Mouse (Mus musculus) leukemia stem cell, adult 10-12 weeks (primary cell): Measurements from ENCODE around the gene Gm43738. TPM values are rescaled to one million over a fixed set of nuclear protein-coding genes. Genes with fewer than 3 reads are reported as not detected.

ENCODE experiments used
- polyA plus RNA-seq: library from polyadenylated mRNA; stranded (reverse); fragments of >175 nt; gene quantifications from 2 replicates; pipeline ENCODE4 v1.2.3, GENCODE M21; 2012; ENCODE audit warnings: low replicate concordance

The Gm43738 gene
- polyA plus RNA-seq, result 1.5 and 5.4 TPM in 2 replicates

DNA sequence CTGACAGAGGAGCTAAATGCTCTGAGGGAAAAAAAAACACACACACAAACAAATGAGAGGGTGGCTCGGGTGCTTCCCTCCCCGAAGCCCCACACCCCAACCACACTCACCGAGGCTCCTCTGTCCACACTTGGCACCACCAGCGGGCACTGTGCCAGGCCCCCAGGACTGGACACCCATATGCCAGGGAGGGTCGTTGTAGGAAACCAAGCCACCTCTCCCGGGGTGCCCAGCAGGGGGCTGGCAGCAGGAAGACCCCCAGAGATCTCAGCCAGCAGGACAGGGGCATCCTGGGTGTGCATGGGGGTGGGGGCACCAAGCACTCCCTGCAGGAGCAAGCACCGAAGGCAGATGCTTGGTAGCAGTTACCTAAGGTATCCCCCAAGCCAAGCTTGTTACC lies at the start of gene Gm43738:
Gm43738 (minus strand) TSS at position 289 of the 400 bp plus-strand sequence.

DNA sequence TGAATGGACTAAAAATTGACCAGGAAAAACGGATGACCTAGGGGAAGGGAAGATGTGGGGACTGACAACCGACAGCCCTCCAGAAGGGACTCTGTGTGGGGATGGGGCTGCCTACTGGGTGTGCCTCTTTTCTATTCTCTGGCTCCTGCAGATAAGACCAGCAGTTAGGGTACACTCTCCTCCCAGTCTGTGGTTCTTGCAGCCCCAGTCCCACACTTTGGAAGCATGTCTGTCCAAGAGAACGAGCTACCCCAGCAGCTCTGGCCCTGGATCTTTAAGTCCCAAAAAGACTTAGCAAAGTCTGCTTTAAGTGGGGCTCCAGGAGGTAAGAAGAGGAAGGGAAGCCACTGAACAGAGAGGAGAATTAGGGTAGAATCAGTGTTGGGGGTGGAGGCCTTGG lies 35.1 kb upstream of the Gm43738 start, which contains the start of gene Pklr:
Pklr (plus strand) TSS at position 185 of the 400 bp plus-strand sequence.

DNA sequence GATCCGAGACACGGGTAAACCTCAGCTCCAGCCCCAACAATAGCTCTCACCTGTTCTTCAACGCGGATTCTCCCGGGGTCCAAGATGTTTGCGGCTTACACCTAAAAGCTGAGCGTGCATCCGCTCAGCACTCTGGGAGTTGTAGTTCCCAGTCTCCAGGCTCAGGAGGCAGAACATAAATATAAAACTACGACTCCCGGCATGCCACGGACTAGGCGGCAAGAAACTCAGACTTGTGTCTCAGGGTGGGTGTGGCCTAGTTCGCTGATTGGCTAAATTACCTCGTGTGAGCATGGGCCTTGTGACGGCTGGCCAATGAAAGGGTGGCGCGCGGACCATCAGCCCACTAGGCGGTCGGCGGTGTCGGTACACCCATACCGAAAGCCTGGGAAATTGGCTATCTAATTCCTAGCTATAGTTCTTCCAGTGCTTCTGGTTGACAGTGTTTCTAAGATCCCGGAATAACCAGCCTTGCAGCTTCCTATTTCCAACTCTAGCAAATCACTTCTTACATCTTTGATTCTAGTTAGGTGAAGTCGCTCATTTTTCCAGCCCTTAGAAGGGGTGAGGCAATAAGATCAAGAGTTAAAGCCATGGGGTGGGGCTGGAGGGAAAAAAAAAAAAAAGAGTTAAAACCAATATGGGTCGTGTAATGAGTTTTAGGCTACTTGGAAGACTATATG lies 1.1 kb upstream of the Gm43738 start, which contains the start of gene Fdps:
Fdps (minus strand) TSS at position 148 of the 683 bp plus-strand sequence.

DNA sequence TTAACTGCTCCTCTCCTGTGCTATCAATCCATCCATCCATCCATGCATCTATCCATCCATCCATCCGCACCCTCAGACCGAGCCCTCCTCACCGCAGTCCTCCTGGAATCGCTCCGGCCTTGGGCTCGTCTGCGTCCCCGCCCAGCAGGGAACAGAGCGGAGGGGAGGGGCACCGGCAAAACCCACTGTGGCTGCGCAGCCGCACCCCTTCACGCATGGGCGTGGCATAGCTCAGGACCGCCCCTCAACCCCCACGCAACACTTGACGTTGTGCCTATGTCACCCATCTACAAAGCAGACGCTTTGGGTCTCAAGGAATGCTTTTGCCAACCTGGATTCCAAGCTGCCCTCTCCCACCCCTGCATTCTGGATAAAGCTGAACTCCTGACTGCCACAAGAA lies 7.7 kb downstream of the Gm43738 start, which contains the start of gene Rusc1:
Rusc1 (minus strand) TSS at position 137 of the 400 bp plus-strand sequence.

Other genes with a start within 250 kb of the Gm43738 start
- gene Msto1, start 187.1 kb downstream of the Gm43738 start, polyA plus RNA-seq, result 9.5 and 15.9 TPM in 2 replicates
- 2.0 and 3.8 TPM in 2 replicates for gene Ash1l, start 150.5 kb downstream of the Gm43738 start, polyA plus RNA-seq
- gene Dap3, start 149.9 kb downstream of the Gm43738 start, polyA plus RNA-seq, result 22.3 and 106 TPM in 2 replicates
- gene Rusc1, start 7.8 kb downstream of the Gm43738 start, polyA plus RNA-seq, result 12.2 and 18.4 TPM in 2 replicates
- 2.5 and 4.7 TPM in 2 replicates for gene Fdps, start 860 bp upstream of the Gm43738 start, polyA plus RNA-seq
- gene Pklr, start 35.0 kb upstream of the Gm43738 start, polyA plus RNA-seq, result 289 and 608 TPM in 2 replicates
- gene Hcn3, start 59.1 kb upstream of the Gm43738 start, polyA plus RNA-seq, result 0.42 and 0.53 TPM in 2 replicates
- 23.7 and 40.4 TPM in 2 replicates for gene Clk2, start 63.7 kb upstream of the Gm43738 start, polyA plus RNA-seq
- 198 and 209 TPM in 2 replicates for gene Scamp3, start 76.4 kb upstream of the Gm43738 start, polyA plus RNA-seq
- 55.0 and 89.5 TPM in 2 replicates for gene Fam189b, start 82.0 kb upstream of the Gm43738 start, polyA plus RNA-seq
- 5.4 and 6.8 TPM in 2 replicates for gene Gba, start 101.8 kb upstream of the Gm43738 start, polyA plus RNA-seq
- gene Thbs3, start 114.1 kb upstream of the Gm43738 start, polyA plus RNA-seq, result 0.07 and 0.12 TPM in 2 replicates
- 448 and 636 TPM in 2 replicates for gene Mtx1, start 126.0 kb upstream of the Gm43738 start, polyA plus RNA-seq
- gene Muc1, start 128.0 kb upstream of the Gm43738 start, polyA plus RNA-seq, result 0.77 TPM in 1 of 2 replicates, not detected in the other
- 48.3 and 213 TPM in 2 replicates for gene Krtcap2, start 144.9 kb upstream of the Gm43738 start, polyA plus RNA-seq
- gene Trim46, start 145.2 kb upstream of the Gm43738 start, polyA plus RNA-seq, result 2.6 and 5.4 TPM in 2 replicates
- gene Dpm3, start 158.3 kb upstream of the Gm43738 start, polyA plus RNA-seq, result 175 and 302 TPM in 2 replicates
- 10.0 and 13.3 TPM in 2 replicates for gene Slc50a1, start 169.5 kb upstream of the Gm43738 start, polyA plus RNA-seq
- gene Efna1, start 180.0 kb upstream of the Gm43738 start, polyA plus RNA-seq, result 0.14 and 1.4 TPM in 2 replicates
- gene Efna3, start 221.9 kb upstream of the Gm43738 start, polyA plus RNA-seq, result not detected in 2 replicates
- 0.39 and 0.50 TPM in 2 replicates for gene Efna4, start 236.9 kb upstream of the Gm43738 start, polyA plus RNA-seq
- 28.1 and 30.7 TPM in 2 replicates for gene Adam15, start 248.9 kb upstream of the Gm43738 start, polyA plus RNA-seq